8 mouse cellular contexts compared by ENCODE assay signal in the genomic region with DNA sequence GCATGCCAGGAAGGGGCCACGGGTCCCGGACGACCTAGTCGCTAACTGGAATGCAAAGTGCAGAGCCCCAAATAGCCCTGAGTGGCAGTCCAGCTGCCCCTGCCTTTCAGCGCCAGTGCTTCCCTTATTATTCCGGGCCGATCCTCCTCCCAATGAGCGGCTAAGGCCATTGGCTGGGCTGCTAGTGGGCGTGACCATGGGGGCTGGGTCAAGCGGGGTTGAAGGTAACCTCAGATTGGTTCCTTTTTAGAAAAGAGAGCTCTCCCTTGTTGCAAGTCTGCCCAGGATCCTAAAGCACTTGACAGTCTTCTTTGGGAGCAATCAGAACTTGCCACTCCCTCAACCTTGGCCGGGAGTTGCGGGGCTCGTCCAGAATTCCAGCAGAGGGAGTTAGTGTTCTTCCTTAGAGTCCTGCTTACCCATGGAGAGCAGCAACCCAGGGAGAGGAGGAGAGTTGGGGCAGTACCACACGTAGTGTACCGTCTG. TPM values are rescaled to one million over a fixed set of nuclear protein-coding genes. Genes with fewer than 3 reads are reported as not detected.
DNase-seq lines count a peak whose midpoint lies in the region; ATAC-seq and TF ChIP-seq lines count a peak whose summit lies in the region.

No protein-coding gene starts in this region.

- intact Hi-C loops in left cerebral cortex, postnatal 4 days (cut with DNase I), result no loop called here

- H3K4me2 ChIP-seq in intestine, postnatal 0 days (replicated peaks; ENCODE audit: low read depth), result peak overlapping the region; percentile 98

- no peak overlapping the region for H3K9ac ChIP-seq in intestine, postnatal 0 days (ENCODE audit: low read depth, low read length)

- TF ChIP-seq CTCF in intestine, postnatal 0 days (IDR thresholded peaks at IDR 0.05; ENCODE audit: low read depth), result peak; percentile 67

- ATAC-seq in cerebellum, adult (ENCODE audit: insufficient number of reproducible peaks, low FRiP score, low TSS enrichment), result peak; percentile 73; the same call in 1 of the 2 replicates
- peak; percentile 89 for ATAC-seq in granulocyte monocyte progenitor cell, adult 5-6 weeks (replicated peaks; ENCODE audit: poor library complexity, severe bottlenecking)
- peak; percentile 79 for ATAC-seq in intestine, postnatal 0 days

- H3K9me3 ChIP-seq in embryonic facial prominence, embryonic 10.5 days, result no peaks in the 10 kb centered on the region
- H3K9me3 ChIP-seq in intestine, postnatal 0 days (ENCODE audit: control insufficient read depth), result no peaks in the 10 kb centered on the region
- no peaks in the 10 kb centered on the region for H3K9me3 ChIP-seq in midbrain, embryonic 10.5 days (replicated peaks)

- H3K27ac ChIP-seq in embryonic facial prominence, embryonic 10.5 days (replicated peaks), result peak overlapping the region; percentile 61
- no peak overlapping the region for H3K27ac ChIP-seq in intestine, postnatal 0 days (ENCODE audit: low read depth, low read length)
- H3K27ac ChIP-seq in midbrain, embryonic 10.5 days (replicated peaks), result peak overlapping the region; percentile 79

- under 1% methylated on average over 15 of the region's 15 CpGs for WGBS in embryonic facial prominence, embryonic 10.5 days
- WGBS in intestine, postnatal 0 days, result under 1% methylated on average over 15 of the region's 15 CpGs
- WGBS in midbrain, embryonic 10.5 days, result under 1% methylated on average over 15 of the region's 15 CpGs

- H3K4me1 ChIP-seq in embryonic facial prominence, embryonic 10.5 days, result peaks cover 29% of the 10 kb centered on the region
- peaks cover 7% of the 10 kb centered on the region; the same call in 1 of the 2 replicates for H3K4me1 ChIP-seq in intestine, postnatal 0 days (replicated peaks; ENCODE audit: control insufficient read depth, insufficient read depth, low read length)
- H3K4me1 ChIP-seq in midbrain, embryonic 10.5 days, result peaks cover 33% of the 10 kb centered on the region

- no peaks in the 10 kb centered on the region for H3K36me3 ChIP-seq in embryonic facial prominence, embryonic 10.5 days (replicated peaks)
- no peaks in the 10 kb centered on the region for H3K36me3 ChIP-seq in intestine, postnatal 0 days (ENCODE audit: control insufficient read depth, insufficient read depth)
- H3K36me3 ChIP-seq in midbrain, embryonic 10.5 days, result no peaks in the 10 kb centered on the region

- peaks cover 65% of the 10 kb centered on the region for H3K27me3 ChIP-seq in embryonic facial prominence, embryonic 10.5 days (replicated peaks; ENCODE audit: low read depth, poor library complexity, severe bottlenecking)
- no peaks in the 10 kb centered on the region for H3K27me3 ChIP-seq in intestine, postnatal 0 days (replicated peaks; ENCODE audit: control insufficient read depth, insufficient read depth, low read length)
- H3K27me3 ChIP-seq in midbrain, embryonic 10.5 days (ENCODE audit: low read depth, poor library complexity, severe bottlenecking), result peaks cover 65% of the 10 kb centered on the region

- DNase-seq in cerebellum, postnatal 4 days (ENCODE audit: low spot score in 2 of 2), result no peak
- peak; percentile 91 for DNase-seq in embryonic facial prominence, embryonic 10.5 days (ENCODE audit: low spot score)
- peak; percentile 68 for DNase-seq in left cerebral cortex, postnatal 4 days
- peak; percentile 91 for DNase-seq in midbrain, embryonic 10.5 days (ENCODE audit: low spot score)
- DNase-seq in skeletal muscle tissue, adult 2 months (ENCODE audit: low read depth, low spot score), result peak; percentile 92

- peak overlapping the region; percentile 79 for H3K4me3 ChIP-seq in embryonic facial prominence, embryonic 10.5 days
- peak overlapping the region; percentile 64 for H3K4me3 ChIP-seq in intestine, postnatal 0 days (ENCODE audit: low read depth, low read length)
- peak overlapping the region; percentile 78 for H3K4me3 ChIP-seq in midbrain, embryonic 10.5 days

RNA-seq across cellular contexts. Expression of gene Macrod1, which starts 1.2 kb away (rescaled TPM):
- polyA plus RNA-seq in embryonic facial prominence, embryonic 10.5 days (2016; fragmentation: Nextera tagmentation; extraction: Ambion mirVana), result 5.0 and 5.4 TPM in 2 replicates
- total RNA-seq in granulocyte monocyte progenitor cell, adult 5-6 weeks (2014; fragmentation: Nextera tagmentation), result 7.8 and 13.6 TPM in 2 replicates
- total RNA-seq in granulocyte monocyte progenitor cell, adult 5-6 weeks (2017), result 4.5 and 6.3 TPM in 2 replicates
- polyA plus RNA-seq in intestine, postnatal 0 days (2015; fragmentation: Nextera tagmentation; extraction: Ambion mirVana), result 14.4 and 15.1 TPM in 2 replicates
- total RNA-seq in left cerebral cortex, postnatal 4 days (2021), result 1 to 10 TPM; 5.5 to 6.3 TPM
- 2.2 and 2.9 TPM in 2 replicates for polyA plus RNA-seq in midbrain, embryonic 10.5 days (2016; fragmentation: Nextera tagmentation; extraction: Ambion mirVana)

RNA-seq across cellular contexts. Expression of gene Stip1, which starts 18.0 kb away (rescaled TPM):
- 453 and 489 TPM in 2 replicates for polyA plus RNA-seq in embryonic facial prominence, embryonic 10.5 days (2016; fragmentation: Nextera tagmentation; extraction: Ambion mirVana)
- total RNA-seq in granulocyte monocyte progenitor cell, adult 5-6 weeks (2014; fragmentation: Nextera tagmentation), result 162 and 187 TPM in 2 replicates
- total RNA-seq in granulocyte monocyte progenitor cell, adult 5-6 weeks (2017), result 246 and 270 TPM in 2 replicates
- 46.2 and 47.8 TPM in 2 replicates for polyA plus RNA-seq in intestine, postnatal 0 days (2015; fragmentation: Nextera tagmentation; extraction: Ambion mirVana)
- total RNA-seq in left cerebral cortex, postnatal 4 days (2021), result 100 to 1,000 TPM; 127 to 130 TPM
- polyA plus RNA-seq in midbrain, embryonic 10.5 days (2016; fragmentation: Nextera tagmentation; extraction: Ambion mirVana), result 427 and 470 TPM in 2 replicates

RNA-seq across cellular contexts. Expression of gene Fermt3, which starts 38.5 kb away (rescaled TPM):
- 7.1 and 8.0 TPM in 2 replicates for polyA plus RNA-seq in embryonic facial prominence, embryonic 10.5 days (2016; fragmentation: Nextera tagmentation; extraction: Ambion mirVana)
- total RNA-seq in granulocyte monocyte progenitor cell, adult 5-6 weeks (2014; fragmentation: Nextera tagmentation), result 103 and 119 TPM in 2 replicates
- total RNA-seq in granulocyte monocyte progenitor cell, adult 5-6 weeks (2017), result 182 and 230 TPM in 2 replicates
- 8.9 and 9.3 TPM in 2 replicates for polyA plus RNA-seq in intestine, postnatal 0 days (2015; fragmentation: Nextera tagmentation; extraction: Ambion mirVana)
- total RNA-seq in left cerebral cortex, postnatal 4 days (2021), result 1 to 10 TPM; 3.2 to 3.4 TPM
- 8.5 and 10.3 TPM in 2 replicates for polyA plus RNA-seq in midbrain, embryonic 10.5 days (2016; fragmentation: Nextera tagmentation; extraction: Ambion mirVana)

RNA-seq across cellular contexts. Expression of gene Flrt1, which starts 47.8 kb away (rescaled TPM):
- polyA plus RNA-seq in embryonic facial prominence, embryonic 10.5 days (2016; fragmentation: Nextera tagmentation; extraction: Ambion mirVana), result 2.5 and 2.9 TPM in 2 replicates
- not detected in 2 replicates for total RNA-seq in granulocyte monocyte progenitor cell, adult 5-6 weeks (2014; fragmentation: Nextera tagmentation)
- total RNA-seq in granulocyte monocyte progenitor cell, adult 5-6 weeks (2017), result not detected in 2 replicates
- polyA plus RNA-seq in intestine, postnatal 0 days (2015; fragmentation: Nextera tagmentation; extraction: Ambion mirVana), result 0.75 and 0.82 TPM in 2 replicates
- total RNA-seq in left cerebral cortex, postnatal 4 days (2021), result 10 to 100 TPM; 22.4 to 23.5 TPM
- 6.0 and 7.5 TPM in 2 replicates for polyA plus RNA-seq in midbrain, embryonic 10.5 days (2016; fragmentation: Nextera tagmentation; extraction: Ambion mirVana)

Comparison
In these comparisons a context has a peak if more than half of its experiments do, and no peak if none do; other contexts are left out.
1. DNase-seq: peak in embryonic facial prominence, embryonic 10.5 days (single experiment), left cerebral cortex, postnatal 4 days (single experiment), midbrain, embryonic 10.5 days (single experiment) and skeletal muscle tissue, adult 2 months (single experiment); none in cerebellum, postnatal 4 days (0 of 2).
2. Peak in every context shown above with its lines, with median percentiles within 50 percentile points of each other: ATAC-seq and H3K4me3 ChIP-seq.